Mouse (Mus musculus): ENCODE data around the gene Aak1. TPM values are rescaled to one million over a fixed set of nuclear protein-coding genes. Genes with fewer than 3 reads are reported as not detected.

The Aak1 gene
- polyA plus RNA-seq, 1 experiment: 11.5 TPM

DNA sequence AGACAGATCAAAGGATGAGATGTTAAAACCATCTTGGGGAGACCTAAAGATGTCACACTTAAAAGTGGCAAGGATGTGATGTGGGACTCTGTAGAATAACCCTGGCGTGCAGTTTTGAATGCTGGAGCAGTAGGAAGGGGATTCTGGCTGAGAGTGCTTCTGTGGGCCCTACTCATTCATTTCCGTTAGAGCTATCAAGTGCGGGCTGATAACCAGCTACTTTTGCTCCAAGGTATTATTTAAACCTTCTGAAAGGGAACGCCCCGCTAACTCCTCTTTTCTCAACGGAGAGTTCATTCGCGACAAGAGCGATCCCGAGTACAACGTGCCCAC lies 192.7 kb downstream of the Aak1 start:
- TF ChIP-seq MYOG (IDR thresholded peaks at IDR 0.05; ENCODE audit: control insufficient read depth in 1 of 3, insufficient read depth in 1 of 3, insufficient read length in 2 of 3, low read depth in 2 of 3) (no peak), CEBPB (IDR thresholded peaks at IDR 0.05; ENCODE audit: insufficient read depth, poor library complexity, severe bottlenecking) (no peak), POLR2AphosphoS2 (IDR thresholded peaks at IDR 0.05; ENCODE audit: insufficient read length, low read depth) (no peak), MYOD1 (IDR thresholded peaks at IDR 0.05; ENCODE audit: control insufficient read depth in 1 of 3, insufficient read length in 2 of 3, low read depth in 2 of 3) (no peak), TCF3 (IDR thresholded peaks at IDR 0.05; ENCODE audit: insufficient read length, low read depth) (no peak), MAX (IDR thresholded peaks at IDR 0.05; ENCODE audit: low read depth) (no peak), USF1 (IDR thresholded peaks at IDR 0.05; ENCODE audit: low read depth) (no peak), TCF12 (IDR thresholded peaks at IDR 0.05; ENCODE audit: insufficient read depth, poor library complexity, severe bottlenecking) (no peak), REST (IDR thresholded peaks at IDR 0.05; ENCODE audit: insufficient read depth, insufficient read length) (no peak), POLR2A (IDR thresholded peaks at IDR 0.05; ENCODE audit: insufficient read length, low read depth) (no peak), E2F4 (IDR thresholded peaks at IDR 0.05; ENCODE audit: insufficient read depth) (no peak), SRF (IDR thresholded peaks at IDR 0.05; ENCODE audit: control insufficient read depth, insufficient read length, low read depth) (no peak)
- Histone ChIP-seq H3ac (ENCODE audit: control insufficient read depth, insufficient read length) (peak overlapping the region; percentile 62), H3K27me3 (ENCODE audit: control insufficient read depth, insufficient read depth, insufficient read length) (no peaks in the 10 kb centered on the region), H3K36me3 (ENCODE audit: control insufficient read depth, insufficient read depth) (no peaks in the 10 kb centered on the region), H3K4me3 (peak overlapping the region; percentile 93), H3K79me2 (ENCODE audit: control insufficient read depth, insufficient read depth) (peaks cover 32% of the 10 kb centered on the region), H3K4me2 (ENCODE audit: low read depth) (peak overlapping the region; percentile 97)

DNA sequence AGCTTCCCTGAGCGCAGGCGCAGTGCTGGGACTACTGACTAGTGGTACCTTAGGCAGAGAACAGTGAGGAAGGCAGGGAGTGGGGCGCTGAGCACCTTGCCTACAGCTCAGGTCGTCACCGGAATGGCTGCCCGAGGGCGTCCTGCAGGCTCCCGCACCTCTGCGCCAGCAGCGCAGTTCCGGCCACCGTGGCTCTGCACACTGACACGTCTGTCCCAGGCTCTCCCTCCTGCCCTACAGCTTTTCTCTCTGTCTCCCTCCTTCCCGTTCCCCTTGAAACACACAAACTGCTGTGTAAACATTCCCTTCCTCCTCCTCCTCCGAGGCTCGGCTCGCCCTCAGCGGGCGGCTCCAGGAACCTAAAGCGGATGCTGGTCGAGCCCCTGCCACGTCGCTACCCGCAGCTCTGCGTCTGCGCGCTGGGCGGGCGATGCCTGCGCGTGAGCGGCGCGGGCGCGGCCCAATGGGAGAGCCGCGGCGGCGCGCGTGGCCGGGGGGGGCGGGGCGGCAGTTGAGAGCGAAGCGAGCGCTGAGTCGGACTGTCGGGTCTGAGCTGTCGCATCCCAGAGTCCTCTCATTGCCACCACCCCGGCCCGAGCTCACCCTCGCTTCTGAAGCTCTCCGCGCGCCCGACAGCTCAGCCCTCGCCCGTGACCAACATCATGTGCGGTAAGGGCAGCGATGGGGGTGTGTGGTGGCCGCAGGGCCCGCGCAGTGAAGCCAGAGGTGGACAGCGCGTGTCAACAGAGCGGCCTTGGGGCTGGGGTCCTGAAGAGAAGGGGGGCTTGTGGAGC lies 193.2 kb downstream of the Aak1 start, which contains the start of gene Gfpt1:
TSS of gene Gfpt1 (plus strand) at position 510 of the 794 bp plus-strand sequence.
- Histone ChIP-seq H3ac (ENCODE audit: control insufficient read depth, insufficient read length) (peak within 1 kb of the TSS; percentile 62), H3K27me3 (ENCODE audit: control insufficient read depth, insufficient read depth, insufficient read length) (no peaks in the 10 kb centered on the region), H3K4me3 (peak within 1 kb of the TSS; percentile 93), H3K36me3 (ENCODE audit: control insufficient read depth, insufficient read depth) (peaks cover 3% of the 10 kb centered on the region), H3K79me2 (ENCODE audit: control insufficient read depth, insufficient read depth) (peaks cover 37% of the 10 kb centered on the region), H3K4me2 (ENCODE audit: low read depth) (peak within 1 kb of the TSS; percentile 97)
- TF ChIP-seq SRF (IDR thresholded peaks at IDR 0.05; ENCODE audit: control insufficient read depth, insufficient read length, low read depth) (no peak), REST (IDR thresholded peaks at IDR 0.05; ENCODE audit: insufficient read depth, insufficient read length) (no peak), MYOG (IDR thresholded peaks at IDR 0.05; ENCODE audit: control insufficient read depth in 1 of 3, insufficient read depth in 1 of 3, insufficient read length in 2 of 3, low read depth in 2 of 3) (peak in 1 of 3 experiments; percentile 10), E2F4 (IDR thresholded peaks at IDR 0.05; ENCODE audit: insufficient read depth) (no peak), USF1 (IDR thresholded peaks at IDR 0.05; ENCODE audit: low read depth) (peak; percentile 2), MYOD1 (IDR thresholded peaks at IDR 0.05; ENCODE audit: control insufficient read depth in 1 of 3, insufficient read length in 2 of 3, low read depth in 2 of 3) (peak in 1 of 3 experiments; percentile 8), CEBPB (IDR thresholded peaks at IDR 0.05; ENCODE audit: insufficient read depth, poor library complexity, severe bottlenecking) (no peak), MAX (IDR thresholded peaks at IDR 0.05; ENCODE audit: low read depth) (no peak), TCF3 (IDR thresholded peaks at IDR 0.05; ENCODE audit: insufficient read length, low read depth) (no peak), TCF12 (IDR thresholded peaks at IDR 0.05; ENCODE audit: insufficient read depth, poor library complexity, severe bottlenecking) (no peak), POLR2AphosphoS2 (IDR thresholded peaks at IDR 0.05; ENCODE audit: insufficient read length, low read depth) (peak; percentile 74), POLR2A (IDR thresholded peaks at IDR 0.05; ENCODE audit: insufficient read length, low read depth) (peak; percentile 66)

DNA sequence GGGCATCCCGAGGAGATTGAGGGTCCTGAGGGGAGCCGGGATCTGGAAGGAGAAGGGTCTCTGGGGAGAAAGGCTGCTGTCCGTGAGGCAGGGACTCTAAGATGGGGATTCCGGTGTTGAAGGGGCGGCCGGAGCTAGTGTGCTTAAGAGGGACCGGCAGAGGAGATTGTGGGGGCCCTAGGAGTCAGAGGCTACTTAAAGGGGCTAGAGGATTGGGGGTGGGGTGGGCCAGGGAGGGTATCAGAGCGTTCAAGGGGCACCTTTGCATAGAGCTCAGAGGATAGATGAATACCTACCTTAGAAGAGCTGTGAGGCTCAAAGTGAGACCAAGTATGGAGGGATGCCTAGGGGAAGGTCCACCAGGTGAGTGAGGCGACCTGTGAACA lies 193.8 kb downstream of the Aak1 start:
- Histone ChIP-seq H3K4me3 (peak overlapping the region; percentile 93), H3ac (ENCODE audit: control insufficient read depth, insufficient read length) (peak overlapping the region; percentile 62), H3K27me3 (ENCODE audit: control insufficient read depth, insufficient read depth, insufficient read length) (no peaks in the 10 kb centered on the region), H3K79me2 (ENCODE audit: control insufficient read depth, insufficient read depth) (peaks cover 37% of the 10 kb centered on the region), H3K36me3 (ENCODE audit: control insufficient read depth, insufficient read depth) (peaks cover 9% of the 10 kb centered on the region), H3K4me2 (ENCODE audit: low read depth) (peak overlapping the region; percentile 92)
- TF ChIP-seq CEBPB (IDR thresholded peaks at IDR 0.05; ENCODE audit: insufficient read depth, poor library complexity, severe bottlenecking): no peak
- TF ChIP-seq POLR2AphosphoS2 (IDR thresholded peaks at IDR 0.05; ENCODE audit: insufficient read length, low read depth): no peak
- TF ChIP-seq REST (IDR thresholded peaks at IDR 0.05; ENCODE audit: insufficient read depth, insufficient read length): no peak
- no peak for TF ChIP-seq SRF (IDR thresholded peaks at IDR 0.05; ENCODE audit: control insufficient read depth, insufficient read length, low read depth)
- no peak for TF ChIP-seq POLR2A (IDR thresholded peaks at IDR 0.05; ENCODE audit: insufficient read length, low read depth)
- TF ChIP-seq USF1 (IDR thresholded peaks at IDR 0.05; ENCODE audit: low read depth): no peak
- no peak for TF ChIP-seq MYOD1 (IDR thresholded peaks at IDR 0.05; ENCODE audit: control insufficient read depth in 1 of 3, insufficient read length in 2 of 3, low read depth in 2 of 3)
- no peak for TF ChIP-seq MYOG (IDR thresholded peaks at IDR 0.05; ENCODE audit: control insufficient read depth in 1 of 3, insufficient read depth in 1 of 3, insufficient read length in 2 of 3, low read depth in 2 of 3)
- no peak for TF ChIP-seq MAX (IDR thresholded peaks at IDR 0.05; ENCODE audit: low read depth)
- TF ChIP-seq TCF3 (IDR thresholded peaks at IDR 0.05; ENCODE audit: insufficient read length, low read depth): no peak
- no peak for TF ChIP-seq TCF12 (IDR thresholded peaks at IDR 0.05; ENCODE audit: insufficient read depth, poor library complexity, severe bottlenecking)
- no peak for TF ChIP-seq E2F4 (IDR thresholded peaks at IDR 0.05; ENCODE audit: insufficient read depth)

DNA sequence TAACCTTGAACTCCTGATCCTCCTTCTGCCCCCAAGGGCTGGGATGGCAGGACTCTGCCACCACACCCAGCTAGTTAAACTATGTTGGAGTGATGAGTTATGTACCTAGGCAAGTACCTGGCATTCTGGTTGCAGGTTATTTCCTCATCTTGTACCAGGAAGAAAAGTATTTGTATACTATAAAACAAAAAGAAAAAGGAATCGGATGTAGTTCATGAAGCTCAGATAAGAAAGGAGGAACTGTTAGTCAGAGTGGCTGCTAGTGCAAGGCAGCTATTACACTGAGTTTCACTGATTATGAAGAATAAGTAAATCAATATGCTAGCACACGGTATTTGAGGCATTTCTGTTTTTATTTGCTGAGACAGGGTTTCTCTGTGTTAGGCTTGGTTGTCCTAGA lies 195.6 kb downstream of the Aak1 start:
- no peak for TF ChIP-seq MAX (IDR thresholded peaks at IDR 0.05; ENCODE audit: low read depth)
- no peak for TF ChIP-seq CEBPB (IDR thresholded peaks at IDR 0.05; ENCODE audit: insufficient read depth, poor library complexity, severe bottlenecking)
- TF ChIP-seq MYOD1 (IDR thresholded peaks at IDR 0.05; ENCODE audit: control insufficient read depth in 1 of 3, insufficient read length in 2 of 3, low read depth in 2 of 3): no peak
- TF ChIP-seq TCF3 (IDR thresholded peaks at IDR 0.05; ENCODE audit: insufficient read length, low read depth): no peak
- TF ChIP-seq MYOG (IDR thresholded peaks at IDR 0.05; ENCODE audit: control insufficient read depth in 1 of 3, insufficient read depth in 1 of 3, insufficient read length in 2 of 3, low read depth in 2 of 3): no peak
- TF ChIP-seq SRF (IDR thresholded peaks at IDR 0.05; ENCODE audit: control insufficient read depth, insufficient read length, low read depth): no peak
- TF ChIP-seq POLR2A (IDR thresholded peaks at IDR 0.05; ENCODE audit: insufficient read length, low read depth): no peak
- TF ChIP-seq REST (IDR thresholded peaks at IDR 0.05; ENCODE audit: insufficient read depth, insufficient read length): no peak
- TF ChIP-seq TCF12 (IDR thresholded peaks at IDR 0.05; ENCODE audit: insufficient read depth, poor library complexity, severe bottlenecking): no peak
- no peak for TF ChIP-seq POLR2AphosphoS2 (IDR thresholded peaks at IDR 0.05; ENCODE audit: insufficient read length, low read depth)
- TF ChIP-seq USF1 (IDR thresholded peaks at IDR 0.05; ENCODE audit: low read depth): no peak
- no peak for TF ChIP-seq E2F4 (IDR thresholded peaks at IDR 0.05; ENCODE audit: insufficient read depth)
- Histone ChIP-seq H3K4me2 (ENCODE audit: low read depth) (no peak overlapping the region), H3ac (ENCODE audit: control insufficient read depth, insufficient read length) (no peak overlapping the region), H3K27me3 (ENCODE audit: control insufficient read depth, insufficient read depth, insufficient read length) (no peaks in the 10 kb centered on the region), H3K36me3 (ENCODE audit: control insufficient read depth, insufficient read depth) (peaks cover 13% of the 10 kb centered on the region), H3K4me3 (no peak overlapping the region), H3K79me2 (ENCODE audit: control insufficient read depth, insufficient read depth) (peaks cover 37% of the 10 kb centered on the region)
